Mouse (Mus musculus) kidney, postnatal 14 days (tissue): ENCODE measurements around the gene Uqcc2.

ENCODE experiments used
- DNase-seq: peaks from one replicate; pipeline ENCODE4 v3.0.0; 2022; ENCODE audit warnings: mixed read lengths

Uqcc2 gene

DNA sequence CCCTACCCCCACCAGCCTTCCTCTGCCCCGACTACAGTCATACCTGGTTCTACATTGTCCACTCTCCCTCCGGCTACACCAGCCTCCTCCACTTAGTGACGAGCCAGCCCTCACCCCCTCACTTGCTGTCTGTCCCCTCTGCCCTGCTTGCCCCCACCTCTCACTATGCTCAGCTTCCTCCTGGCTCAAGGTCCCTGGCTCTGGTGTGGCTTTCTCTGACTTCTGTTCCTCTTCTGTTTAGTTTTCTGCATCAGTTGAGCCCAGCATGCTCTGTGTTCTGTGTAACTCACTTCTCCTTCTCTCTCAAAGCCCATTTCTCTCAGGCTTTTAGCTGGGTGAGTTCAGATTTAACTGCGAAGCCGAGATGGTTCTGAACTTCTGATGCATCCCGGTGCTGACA is 59.5 kb downstream of the Uqcc2 start:
- no peak for DNase-seq

DNA sequence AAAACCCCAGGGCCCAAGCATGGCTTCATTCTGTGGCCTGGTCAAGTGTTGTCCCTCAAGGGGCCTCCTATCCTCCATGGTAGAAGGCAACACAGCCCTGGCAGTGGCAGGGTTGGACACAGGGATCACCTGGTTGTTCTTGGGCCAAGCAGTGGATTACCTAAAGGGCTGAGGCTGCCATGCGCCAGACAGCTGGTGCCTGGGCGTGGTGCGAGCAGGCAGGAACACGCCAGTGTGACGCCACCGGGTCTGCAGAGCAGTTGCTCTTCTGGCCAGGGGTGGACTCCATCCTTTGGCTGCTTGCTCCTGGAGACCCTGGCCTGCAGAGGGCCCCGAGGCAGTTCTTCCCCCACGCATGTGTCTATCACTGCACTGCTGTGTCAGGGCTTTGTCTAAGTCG is 59.9 kb downstream of the Uqcc2 start:
- no peak for DNase-seq

DNA sequence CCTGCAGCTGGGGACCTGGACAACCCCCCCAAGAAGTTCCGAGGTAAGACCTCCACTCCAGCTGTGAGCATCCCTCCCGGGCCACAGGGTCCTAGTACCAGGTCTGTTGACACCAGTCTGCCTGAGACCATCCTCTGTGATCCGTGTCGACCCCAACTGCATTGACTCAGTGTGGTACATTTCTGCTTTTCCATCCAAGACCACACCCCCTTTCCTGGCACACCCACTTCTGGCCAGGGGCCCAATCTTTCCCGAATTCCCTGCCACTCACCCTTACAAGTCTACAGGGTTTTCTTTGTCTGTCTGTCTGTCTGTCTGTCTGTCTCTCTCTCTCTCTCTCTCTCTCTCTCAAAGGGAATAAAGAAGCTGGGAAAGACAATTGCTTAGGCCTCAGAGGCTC is 60.6 kb downstream of the Uqcc2 start:
- DNase-seq, result no peak
